Mouse (Mus musculus) embryonic fibroblast, embryonic 13.5 days (primary cell): ENCODE data around the gene Ier5.

ENCODE experiments used
- CTCF ChIP-seq: IDR thresholded peaks from 2 replicates; pipeline ENCODE4 v1.5.1; 2011; ENCODE audit warnings: mild to moderate bottlenecking, control low read depth, low read length, moderate library complexity, borderline replicate concordance; ENCODE audit not compliant: insufficient read depth
- POLR2A ChIP-seq: IDR thresholded peaks from 2 replicates; pipeline ENCODE4 v1.6.1; 2011; ENCODE audit warnings: low read depth, mild to moderate bottlenecking, control low read depth, low read length, moderate library complexity

- no peak for TF ChIP-seq POLR2A
- no peak for TF ChIP-seq CTCF
These were observed 38.3 kb downstream of the Ier5 start for GRCm38 (mm10) chr1:155060832-155061801.
